Mouse (Mus musculus): ENCODE results near the gene Mknk2.

DNA sequence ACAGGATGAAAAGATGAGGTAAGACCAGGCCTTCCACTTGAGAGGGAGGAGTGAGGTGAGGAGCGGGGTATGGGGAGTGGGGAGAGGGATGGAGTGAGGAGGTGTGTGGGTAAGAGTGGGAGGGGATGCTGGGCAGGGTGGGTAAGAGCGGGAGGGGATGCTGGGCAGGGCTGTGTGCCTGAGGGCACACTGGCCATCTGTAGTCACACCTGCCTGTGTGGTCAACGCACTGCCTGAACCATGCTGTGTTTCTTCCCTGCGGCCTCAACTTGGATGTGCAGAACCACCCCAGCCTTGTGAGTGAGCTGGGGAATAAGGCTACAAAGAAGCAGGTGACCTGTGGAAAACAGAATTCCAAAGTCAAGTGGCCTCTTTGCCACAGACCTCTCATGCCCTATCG is 26.5 kb upstream of the Mknk2 start:
- TF ChIP-seq CTCF (IDR thresholded peaks at IDR 0.05), result no peak
- TF ChIP-seq EP300 (IDR thresholded peaks at IDR 0.05), result no peak

All from lung, postnatal 0 days (tissue).